Mouse (Mus musculus): ENCODE data around the gene Scaf4. TPM values are rescaled to one million over a fixed set of nuclear protein-coding genes. Genes with fewer than 3 reads are reported as not detected.

The Scaf4 gene
- 33.3 and 44.6 TPM in 2 replicates for polyA plus RNA-seq (2012; rRNA removed; ENCODE audit: low replicate concordance)

GRCm38 (mm10) chr16:90283905-90284891 is at the start of gene Scaf4:
TSS of gene Scaf4 (minus strand) at chr16:90284503.

GRCm38 (mm10) chr16:90220026-90220891 is 64.0 kb downstream of the Scaf4 start, which contains the start of gene Sod1:
TSS of gene Sod1 (plus strand) at chr16:90220754.

Other genes with a start within 250 kb of the Scaf4 start
- gene Tiam1, start 140.7 kb downstream of the Scaf4 start, polyA plus RNA-seq (2012; rRNA removed; ENCODE audit: low replicate concordance), result 3.3 and 3.5 TPM in 2 replicates
- 605 and 744 TPM in 2 replicates for gene Sod1, start 63.7 kb downstream of the Scaf4 start, polyA plus RNA-seq (2012; rRNA removed; ENCODE audit: low replicate concordance)
- gene Hunk, start 101.5 kb upstream of the Scaf4 start, polyA plus RNA-seq (2012; rRNA removed; ENCODE audit: low replicate concordance), result 0.34 and 5.7 TPM in 2 replicates

Measured in subcutaneous adipose tissue, adult 2 months (tissue).